9 mouse cellular contexts compared by ENCODE assay signal in the genomic region with DNA sequence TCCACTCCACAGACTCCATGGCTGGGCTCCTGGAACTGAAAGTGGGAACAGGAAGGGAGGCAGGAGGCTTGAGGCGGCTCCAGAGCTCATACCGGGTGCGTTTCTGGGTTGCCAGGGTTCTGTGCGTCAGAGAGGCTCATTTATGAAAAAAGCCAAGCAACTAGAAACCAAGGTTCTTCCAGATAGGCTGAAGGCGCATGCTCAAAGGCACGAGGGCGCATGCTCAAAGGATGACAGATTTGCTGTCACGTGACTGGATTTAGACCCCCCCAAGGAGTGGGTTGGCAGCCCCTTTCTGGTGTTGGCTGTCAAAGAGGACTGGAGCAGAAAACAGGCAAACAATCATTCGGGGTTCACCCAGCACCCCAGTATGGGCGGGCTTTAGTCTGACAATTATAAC. TPM values are rescaled to one million over a fixed set of nuclear protein-coding genes. Genes with fewer than 3 reads are reported as not detected.
DNase-seq lines count a peak whose midpoint lies in the region; ATAC-seq and TF ChIP-seq lines count a peak whose summit lies in the region.
"Had no signal": no experiment of that assay in that cellular context is flagged by ENCODE, and none has a peak within 500 bp of the region (broad histone marks: within the 10 kb centered on the region; RNA-seq: fewer than 3 reads in every experiment).

No protein-coding gene starts in this region.

- H3K27me3 ChIP-seq in midbrain, postnatal 0 days (ENCODE audit: insufficient read depth, low read length) = peaks cover 7% of the 10 kb centered on the region; the same call in 1 of the 2 replicates
- peaks cover 4% of the 10 kb centered on the region for H3K27me3 ChIP-seq in midbrain, embryonic 11.5 days (ENCODE audit: control insufficient read depth, insufficient read depth, low read length)
- H3K27me3 ChIP-seq in kidney, embryonic 16.5 days (ENCODE audit: insufficient read depth, low read length) = no peaks in the 10 kb centered on the region
- H3K27me3 ChIP-seq: Patski had no signal

- no peak; the same call in 1 of the 2 replicates for ATAC-seq in midbrain, postnatal 0 days (ENCODE audit: low FRiP score)
- no peak for ATAC-seq in midbrain, embryonic 11.5 days (ENCODE audit: low FRiP score)
- ATAC-seq in kidney, embryonic 16.5 days (ENCODE audit: low FRiP score, low TSS enrichment) = 0 out of 2 replicates have a peak, but pooled peaks have one; percentile 22
- no peak for ATAC-seq in frontal cortex, adult (ENCODE audit: low TSS enrichment)

- H3K4me3 ChIP-seq in midbrain, postnatal 0 days (ENCODE audit: low read depth, low read length) = no peak overlapping the region
- no peak overlapping the region for H3K4me3 ChIP-seq in midbrain, embryonic 11.5 days (ENCODE audit: low read depth, low read length)
- H3K4me3 ChIP-seq in kidney, embryonic 16.5 days (ENCODE audit: low read length) = no peak overlapping the region

- H3K27ac ChIP-seq in midbrain, postnatal 0 days (ENCODE audit: low read depth, low read length) = no peak overlapping the region
- H3K27ac ChIP-seq in midbrain, embryonic 11.5 days (ENCODE audit: low read depth, low read length) = no peak overlapping the region; the same call in 1 of the 2 replicates
- peak overlapping the region; percentile 91 for H3K27ac ChIP-seq in kidney, embryonic 16.5 days (ENCODE audit: low read length)

- peak; percentile 78 for DNase-seq in midbrain, postnatal 0 days (ENCODE audit: low spot score)
- DNase-seq in midbrain, embryonic 11.5 days (ENCODE audit: low spot score, missing footprints) = no peak
- peak; percentile 94 for DNase-seq in cerebellum, adult 9-10 months
- peak; percentile 75 for DNase-seq in gastrocnemius, postnatal 36 days
- peak; percentile 77 for DNase-seq in lung, postnatal 14 days
- DNase-seq in urinary bladder, adult 2 months (ENCODE audit: low spot score) = no peak

- peaks cover 11% of the 10 kb centered on the region for H3K4me1 ChIP-seq in midbrain, postnatal 0 days (ENCODE audit: insufficient read depth, low read length)
- H3K4me1 ChIP-seq in midbrain, embryonic 11.5 days (ENCODE audit: control insufficient read depth, insufficient read depth, low read length) = peaks cover 20% of the 10 kb centered on the region
- peaks cover 35% of the 10 kb centered on the region for H3K4me1 ChIP-seq in kidney, embryonic 16.5 days (ENCODE audit: insufficient read depth, low read length)

- no peak overlapping the region for H3K9ac ChIP-seq in midbrain, postnatal 0 days (replicated peaks; ENCODE audit: low read length, poor library complexity, severe bottlenecking)
- H3K9ac ChIP-seq in midbrain, embryonic 11.5 days (ENCODE audit: low read length) = no peak overlapping the region
- no peak overlapping the region for H3K9ac ChIP-seq in kidney, embryonic 16.5 days (replicated peaks; ENCODE audit: low read length)

- no peak overlapping the region for H3K4me2 ChIP-seq in midbrain, postnatal 0 days (ENCODE audit: low read depth, low read length, poor library complexity, severe bottlenecking)
- no peak overlapping the region for H3K4me2 ChIP-seq in midbrain, embryonic 11.5 days
- no peak overlapping the region; the same call in 1 of the 2 replicates for H3K4me2 ChIP-seq in kidney, embryonic 16.5 days (replicated peaks; ENCODE audit: low read depth, low read length)

- no peaks in the 10 kb centered on the region for H3K9me3 ChIP-seq in midbrain, postnatal 0 days (ENCODE audit: low read length)
- H3K9me3 ChIP-seq in midbrain, embryonic 11.5 days (ENCODE audit: control insufficient read depth, low read length) = no peaks in the 10 kb centered on the region
- no peaks in the 10 kb centered on the region for H3K9me3 ChIP-seq in kidney, embryonic 16.5 days (ENCODE audit: low read length)

- WGBS in midbrain, postnatal 0 days = 53% methylated on average over 10 of the region's 10 CpGs
- WGBS in midbrain, embryonic 11.5 days = 61% methylated on average over 10 of the region's 10 CpGs
- 51% methylated on average over 10 of the region's 10 CpGs for WGBS in kidney, embryonic 16.5 days

- no peak for TF ChIP-seq CTCF in midbrain, postnatal 0 days (IDR thresholded peaks at IDR 0.05)

- no peaks in the 10 kb centered on the region for H3K36me3 ChIP-seq in midbrain, postnatal 0 days (ENCODE audit: insufficient read depth, low read length)
- no peaks in the 10 kb centered on the region for H3K36me3 ChIP-seq in midbrain, embryonic 11.5 days (ENCODE audit: control insufficient read depth, insufficient read depth, low read length)
- no peaks in the 10 kb centered on the region for H3K36me3 ChIP-seq in kidney, embryonic 16.5 days (ENCODE audit: insufficient read depth, low read length)

- intact Hi-C loops in gastrocnemius, postnatal 36 days (cut with DNase I) = no loop called here

RNA-seq across cellular contexts. Expression of gene Ctdsp2, which starts 16.8 kb away (rescaled TPM):
- 50.1 and 54.6 TPM in 2 replicates for total RNA-seq in midbrain, postnatal 0 days (2014; rRNA removed)
- polyA plus RNA-seq in midbrain, postnatal 0 days (2015; fragmentation: Nextera tagmentation; extraction: Ambion mirVana) = 10.2 and 11.2 TPM in 2 replicates
- 40.6 and 42.8 TPM in 2 replicates for polyA plus RNA-seq in midbrain, embryonic 11.5 days (2014; fragmentation: Nextera tagmentation; extraction: Ambion mirVana)
- 100 to 1,000 TPM in 1 of 2 experiments, 10 to 100 TPM in 1; 83.2 to 103 TPM for total RNA-seq in gastrocnemius, postnatal 36 days (2021)
- 70.5 and 76.1 TPM in 2 replicates for polyA plus RNA-seq in kidney, embryonic 16.5 days (2015; fragmentation: Nextera tagmentation; extraction: Ambion mirVana)
- 146 and 191 TPM in 2 replicates for polyA plus RNA-seq in urinary bladder, adult 2 months (2012; rRNA removed)

RNA-seq across cellular contexts. Expression of gene Avil, which starts 38.8 kb away (rescaled TPM):
- 0.90 and 2.0 TPM in 2 replicates for total RNA-seq in midbrain, postnatal 0 days (2014; rRNA removed)
- 1.2 and 1.3 TPM in 2 replicates for polyA plus RNA-seq in midbrain, postnatal 0 days (2015; fragmentation: Nextera tagmentation; extraction: Ambion mirVana)
- polyA plus RNA-seq in midbrain, embryonic 11.5 days (2014; fragmentation: Nextera tagmentation; extraction: Ambion mirVana) = 1.1 and 1.6 TPM in 2 replicates
- total RNA-seq in gastrocnemius, postnatal 36 days (2021) = 1 to 10 TPM; 1.8 to 2.0 TPM
- polyA plus RNA-seq in kidney, embryonic 16.5 days (2015; fragmentation: Nextera tagmentation; extraction: Ambion mirVana) = 0.17 and 0.22 TPM in 2 replicates
- 0.28 and 0.53 TPM in 2 replicates for polyA plus RNA-seq in urinary bladder, adult 2 months (2012; rRNA removed)

Comparison
In these comparisons a context has a peak if more than half of its experiments do, and no peak if none do; other contexts are left out.
1. DNase-seq: peak in midbrain, postnatal 0 days (single experiment), cerebellum, adult 9-10 months (single experiment), gastrocnemius, postnatal 36 days (2 of 2) and lung, postnatal 14 days (single experiment); none in midbrain, embryonic 11.5 days (single experiment) and urinary bladder, adult 2 months (single experiment).